Mouse (Mus musculus) myocyte (in vitro differentiated cells): ENCODE measurements at regions not wholly inside any gene's neighbourhood (a gene's known extent, or its start where the extent isn't known, plus 50 kb on each side); places are given as distances from the start of the nearest gene placed in this dataset.

Experiments used
- H3K27me3 ChIP-seq: one replicate; pipeline ENCODE4 v1.6.1; 2011; ENCODE audit not compliant: control insufficient read depth, insufficient read depth, insufficient read length
- H3K36me3 ChIP-seq: one replicate; pipeline ENCODE4 v1.6.1; 2011; ENCODE audit not compliant: control insufficient read depth, insufficient read depth
- H3K4me2 ChIP-seq: one replicate; pipeline ENCODE4 v1.6.1; 2011; ENCODE audit warnings: low read depth, control low read depth
- H3K4me3 ChIP-seq: one replicate; pipeline ENCODE4 v1.5.1; 2011; ENCODE audit warnings: mild to moderate bottlenecking, control low read depth, moderate library complexity
- H3K79me2 ChIP-seq: one replicate; pipeline ENCODE4 v1.6.1; 2011; ENCODE audit not compliant: control insufficient read depth, insufficient read depth
- H3ac ChIP-seq: one replicate; pipeline ENCODE4 v1.6.1; 2011; ENCODE audit not compliant: control insufficient read depth, insufficient read length
- E2F4 ChIP-seq: IDR thresholded peaks from one replicate; pipeline ENCODE4 v1.6.1; 2011; ENCODE audit warnings: mild to moderate bottlenecking, control low read depth, moderate library complexity; ENCODE audit not compliant: insufficient read depth
- MYOD1 ChIP-seq, 3 experiments: IDR thresholded peaks; one replicate each; pipeline ENCODE4 v1.6.1; 2011; ENCODE audit warnings: control low read depth in 2 of 3, low read depth in 2 of 3, mild to moderate bottlenecking in 2 of 3, moderate library complexity in 1 of 3; ENCODE audit not compliant: insufficient read length in 2 of 3, control insufficient read depth in 1 of 3
- MYOG ChIP-seq, 3 experiments: IDR thresholded peaks; one replicate each; pipeline ENCODE4 v1.6.1; 2011; ENCODE audit warnings: control low read depth in 2 of 3, low read depth in 2 of 3, mild to moderate bottlenecking in 2 of 3; ENCODE audit not compliant: insufficient read length in 2 of 3, control insufficient read depth in 1 of 3, insufficient read depth in 1 of 3
- POLR2AphosphoS2 ChIP-seq: IDR thresholded peaks from one replicate; pipeline ENCODE4 v1.6.1; 2011; ENCODE audit warnings: low read depth, control low read depth; ENCODE audit not compliant: insufficient read length
- SRF ChIP-seq: IDR thresholded peaks from one replicate; pipeline ENCODE4 v1.6.1; 2011; ENCODE audit warnings: low read depth; ENCODE audit not compliant: control insufficient read depth, insufficient read length
- TCF3 ChIP-seq: IDR thresholded peaks from one replicate; pipeline ENCODE4 v1.6.1; 2011; ENCODE audit warnings: low read depth, control low read depth; ENCODE audit not compliant: insufficient read length
- USF1 ChIP-seq: IDR thresholded peaks from one replicate; pipeline ENCODE4 v1.6.1; 2011; ENCODE audit warnings: low read depth, mild to moderate bottlenecking, control low read depth, moderate library complexity

DNA sequence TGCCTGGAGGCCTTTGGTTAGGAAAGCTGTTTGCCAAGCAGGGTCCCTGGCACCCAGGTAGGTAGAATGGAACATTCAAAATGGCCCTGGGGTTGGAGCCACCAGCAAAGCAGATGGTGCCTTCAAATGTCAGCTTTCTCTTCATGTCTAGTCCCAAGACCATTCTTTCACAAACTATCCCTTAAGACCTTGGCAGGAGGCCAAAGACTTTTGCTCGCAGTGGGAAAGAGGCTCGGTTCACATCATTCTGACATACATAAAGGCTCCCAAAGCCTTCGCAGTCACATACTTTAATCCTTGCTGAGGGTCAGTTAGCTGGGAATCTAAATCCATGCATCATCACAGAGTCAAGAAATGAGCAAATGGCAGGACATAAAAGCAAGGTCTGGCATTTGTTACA lies 50.5 kb upstream of the Ppp2r5a start:
- Histone ChIP-seq H3K4me3 (no peak overlapping the region), H3K27me3 (no peaks in the 10 kb centered on the region), H3K79me2 (no peaks in the 10 kb centered on the region), H3K36me3 (no peaks in the 10 kb centered on the region), H3ac (no peak overlapping the region), H3K4me2 (no peak overlapping the region)
- TF ChIP-seq MYOD1 (IDR thresholded peaks at IDR 0.05; ENCODE audit: control insufficient read depth in 1 of 3, insufficient read length in 2 of 3, low read depth in 2 of 3) (no peak), USF1 (no peak), TCF3 (no peak), SRF (no peak), E2F4 (no peak), POLR2AphosphoS2 (no peak), MYOG (IDR thresholded peaks at IDR 0.05; ENCODE audit: control insufficient read depth in 1 of 3, insufficient read depth in 1 of 3, insufficient read length in 2 of 3, low read depth in 2 of 3) (no peak)
